Mouse (Mus musculus) 416B (cell line): Measurements from ENCODE around the gene Il17d.
A peak's percentile ranks its signal among the peaks of the same experiment; 100 is the strongest.

Experiments used
- DNase-seq: peaks from one replicate; pipeline ENCODE4 v3.0.0; 2011; ENCODE audit warnings: low read depth

Gene Il17d

GRCm38 (mm10) chr14:57535646-57536045 lies 11.1 kb downstream of the Il17d start:
- no peak for DNase-seq

- DNase-seq, result no peak
Observed at GRCm38 (mm10) chr14:57536820-57537219, 12.2 kb downstream of the Il17d start.

GRCm38 (mm10) chr14:57537261-57538015 lies 12.9 kb downstream of the Il17d start:
- DNase-seq, result peak; percentile 89

GRCm38 (mm10) chr14:57540683-57541082 lies 16.1 kb downstream of the Il17d start:
- DNase-seq, result no peak

GRCm38 (mm10) chr14:57542231-57542630 lies 17.7 kb downstream of the Il17d start:
- no peak for DNase-seq

- peak; percentile 83 for DNase-seq
Observed at GRCm38 (mm10) chr14:57543420-57544039, 19.0 kb downstream of the Il17d start.

- DNase-seq, result no peak
Observed at GRCm38 (mm10) chr14:57545526-57545925, 20.9 kb downstream of the Il17d start.

- DNase-seq, result no peak
Observed at GRCm38 (mm10) chr14:57546131-57546530, 21.6 kb downstream of the Il17d start.

GRCm38 (mm10) chr14:57546557-57547021 lies 22.0 kb downstream of the Il17d start:
- peak; percentile 55 for DNase-seq

GRCm38 (mm10) chr14:57547062-57547461 lies 22.5 kb downstream of the Il17d start:
- DNase-seq, result no peak

GRCm38 (mm10) chr14:57552945-57553344 lies 28.4 kb downstream of the Il17d start:
- no peak for DNase-seq

GRCm38 (mm10) chr14:57554434-57554833 lies 29.9 kb downstream of the Il17d start:
- no peak for DNase-seq

- no peak for DNase-seq
Observed at GRCm38 (mm10) chr14:57555471-57556070, 31.0 kb downstream of the Il17d start.

- DNase-seq, result no peak
Observed at GRCm38 (mm10) chr14:57556922-57557321, 32.3 kb downstream of the Il17d start.

GRCm38 (mm10) chr14:57565626-57566025 lies 41.0 kb downstream of the Il17d start:
- DNase-seq, result no peak

GRCm38 (mm10) chr14:57571155-57572133 lies 46.9 kb downstream of the Il17d start, which contains the start of gene Eef1akmt1:
Gene Eef1akmt1 (minus strand): TSS chr14:57571612.
- peak; percentile 94 for DNase-seq

- peak; percentile 44 for DNase-seq
Observed at GRCm38 (mm10) chr14:57574792-57575587, 50.4 kb downstream of the Il17d start.

GRCm38 (mm10) chr14:57576364-57577060 lies 51.9 kb downstream of the Il17d start:
- DNase-seq, result no peak

- DNase-seq, result no peak
Observed at GRCm38 (mm10) chr14:57591830-57592229, 67.3 kb downstream of the Il17d start.
